Mouse (Mus musculus): ENCODE results near the gene Spry1. TPM values are rescaled to one million over a fixed set of nuclear protein-coding genes. Genes with fewer than 3 reads are reported as not detected.

Gene Spry1
- polyA plus RNA-seq, 1 experiment from 2014 or later, result 6.4 TPM

- Histone ChIP-seq H3K9me3 (ENCODE audit: control insufficient read depth, low read length) (no peaks in the 10 kb centered on the region), H3K9ac (ENCODE audit: low read depth, low read length) (no peak overlapping the region), H3K4me2 (ENCODE audit: low read length) (no peak overlapping the region), H3K36me3 (ENCODE audit: control insufficient read depth, insufficient read depth, low read length) (no peaks in the 10 kb centered on the region), H3K27ac (ENCODE audit: low read depth, low read length) (no peak overlapping the region), H3K4me1 (ENCODE audit: control insufficient read depth, insufficient read depth, low read depth, low read length) (peaks cover 3% of the 10 kb centered on the region), H3K27me3 (replicated peaks; ENCODE audit: control insufficient read depth, insufficient read depth, low read length) (no peaks in the 10 kb centered on the region), H3K4me3 (ENCODE audit: low read length) (no peak overlapping the region)
- 82% methylated on average over 6 of the region's 6 CpGs for WGBS
- ATAC-seq, result no peak
These were observed 19.9 kb downstream of the Spry1 start for GRCm38 (mm10) chr3:37659621-37660020.

- Histone ChIP-seq H3K9me3 (ENCODE audit: control insufficient read depth, low read length) (peaks cover 14% of the 10 kb centered on the region), H3K4me2 (ENCODE audit: low read length) (no peak overlapping the region), H3K9ac (ENCODE audit: low read depth, low read length) (no peak overlapping the region), H3K27me3 (replicated peaks; ENCODE audit: control insufficient read depth, insufficient read depth, low read length) (no peaks in the 10 kb centered on the region), H3K4me3 (ENCODE audit: low read length) (no peak overlapping the region), H3K4me1 (ENCODE audit: control insufficient read depth, insufficient read depth, low read depth, low read length) (no peaks in the 10 kb centered on the region), H3K27ac (ENCODE audit: low read depth, low read length) (no peak overlapping the region), H3K36me3 (ENCODE audit: control insufficient read depth, insufficient read depth, low read length) (no peaks in the 10 kb centered on the region)
- WGBS, result 11% methylated on average over 9 of the region's 9 CpGs
- ATAC-seq, result peak; percentile 86
These were observed 26.8 kb downstream of the Spry1 start for GRCm38 (mm10) chr3:37666291-37667118.

GRCm38 (mm10) chr3:37667119-37667467 lies 27.3 kb downstream of the Spry1 start:
- no peak overlapping the region for H3K4me3 ChIP-seq (ENCODE audit: low read length)
- H3K36me3 ChIP-seq (ENCODE audit: control insufficient read depth, insufficient read depth, low read length), result no peaks in the 10 kb centered on the region
- ATAC-seq, result peak; percentile 20; the same call in 1 of the 2 replicates
- H3K27me3 ChIP-seq (replicated peaks; ENCODE audit: control insufficient read depth, insufficient read depth, low read length), result no peaks in the 10 kb centered on the region
- H3K9ac ChIP-seq (ENCODE audit: low read depth, low read length), result no peak overlapping the region
- H3K27ac ChIP-seq (ENCODE audit: low read depth, low read length), result no peak overlapping the region
- 24% methylated on average over 2 of the region's 2 CpGs for WGBS
- H3K4me2 ChIP-seq (ENCODE audit: low read length), result no peak overlapping the region
- H3K9me3 ChIP-seq (ENCODE audit: control insufficient read depth, low read length), result peaks cover 14% of the 10 kb centered on the region
- H3K4me1 ChIP-seq (ENCODE audit: control insufficient read depth, insufficient read depth, low read depth, low read length), result peaks cover 2% of the 10 kb centered on the region

GRCm38 (mm10) chr3:37667736-37668135 lies 28.0 kb downstream of the Spry1 start:
- H3K4me2 ChIP-seq (ENCODE audit: low read length), result no peak overlapping the region
- no peaks in the 10 kb centered on the region for H3K27me3 ChIP-seq (replicated peaks; ENCODE audit: control insufficient read depth, insufficient read depth, low read length)
- no peak overlapping the region for H3K27ac ChIP-seq (ENCODE audit: low read depth, low read length)
- H3K4me1 ChIP-seq (ENCODE audit: control insufficient read depth, insufficient read depth, low read depth, low read length), result peaks cover 7% of the 10 kb centered on the region
- WGBS, result 33% methylated on average over 7 of the region's 7 CpGs
- H3K9ac ChIP-seq (ENCODE audit: low read depth, low read length), result no peak overlapping the region
- peaks cover 14% of the 10 kb centered on the region for H3K9me3 ChIP-seq (ENCODE audit: control insufficient read depth, low read length)
- no peak for ATAC-seq
- H3K36me3 ChIP-seq (ENCODE audit: control insufficient read depth, insufficient read depth, low read length), result no peaks in the 10 kb centered on the region
- H3K4me3 ChIP-seq (ENCODE audit: low read length), result no peak overlapping the region

GRCm38 (mm10) chr3:37668652-37669051 lies 28.9 kb downstream of the Spry1 start:
- H3K4me3 ChIP-seq (ENCODE audit: low read length), result no peak overlapping the region
- H3K4me1 ChIP-seq (ENCODE audit: control insufficient read depth, insufficient read depth, low read depth, low read length), result peaks cover 9% of the 10 kb centered on the region
- H3K36me3 ChIP-seq (ENCODE audit: control insufficient read depth, insufficient read depth, low read length), result no peaks in the 10 kb centered on the region
- ATAC-seq, result no peak
- no peak overlapping the region for H3K9ac ChIP-seq (ENCODE audit: low read depth, low read length)
- 89% methylated on average over 12 of the region's 12 CpGs for WGBS
- H3K4me2 ChIP-seq (ENCODE audit: low read length), result no peak overlapping the region
- H3K27me3 ChIP-seq (replicated peaks; ENCODE audit: control insufficient read depth, insufficient read depth, low read length), result no peaks in the 10 kb centered on the region
- no peak overlapping the region for H3K27ac ChIP-seq (ENCODE audit: low read depth, low read length)
- H3K9me3 ChIP-seq (ENCODE audit: control insufficient read depth, low read length), result peaks cover 14% of the 10 kb centered on the region

- Histone ChIP-seq H3K9ac (ENCODE audit: low read depth, low read length) (no peak overlapping the region), H3K27me3 (replicated peaks; ENCODE audit: control insufficient read depth, insufficient read depth, low read length) (no peaks in the 10 kb centered on the region), H3K4me3 (ENCODE audit: low read length) (no peak overlapping the region), H3K4me2 (ENCODE audit: low read length) (no peak overlapping the region), H3K4me1 (ENCODE audit: control insufficient read depth, insufficient read depth, low read depth, low read length) (peaks cover 12% of the 10 kb centered on the region), H3K27ac (ENCODE audit: low read depth, low read length) (no peak overlapping the region), H3K36me3 (ENCODE audit: control insufficient read depth, insufficient read depth, low read length) (no peaks in the 10 kb centered on the region), H3K9me3 (ENCODE audit: control insufficient read depth, low read length) (peaks cover 14% of the 10 kb centered on the region)
- WGBS, result 96% methylated on average over 20 of the region's 20 CpGs
- ATAC-seq, result no peak
These were observed 29.4 kb downstream of the Spry1 start for GRCm38 (mm10) chr3:37669100-37669499.

GRCm38 (mm10) chr3:37672266-37673040 lies 32.7 kb downstream of the Spry1 start:
- ATAC-seq, result 0 out of 2 replicates have a peak, but pooled peaks have one; percentile 27
- no peaks in the 10 kb centered on the region for H3K27me3 ChIP-seq (replicated peaks; ENCODE audit: control insufficient read depth, insufficient read depth, low read length)
- H3K4me1 ChIP-seq (ENCODE audit: control insufficient read depth, insufficient read depth, low read depth, low read length), result peaks cover 12% of the 10 kb centered on the region
- 10% methylated on average over 15 of the region's 15 CpGs for WGBS
- no peak overlapping the region for H3K4me2 ChIP-seq (ENCODE audit: low read length)
- H3K27ac ChIP-seq (ENCODE audit: low read depth, low read length), result no peak overlapping the region
- H3K4me3 ChIP-seq (ENCODE audit: low read length), result no peak overlapping the region
- peaks cover 14% of the 10 kb centered on the region for H3K9me3 ChIP-seq (ENCODE audit: control insufficient read depth, low read length)
- no peak overlapping the region for H3K9ac ChIP-seq (ENCODE audit: low read depth, low read length)
- no peaks in the 10 kb centered on the region for H3K36me3 ChIP-seq (ENCODE audit: control insufficient read depth, insufficient read depth, low read length)

GRCm38 (mm10) chr3:37673513-37674261 lies 33.9 kb downstream of the Spry1 start:
- 33% methylated on average over 13 of the region's 13 CpGs for whole genome bisulfite sequencing

More at GRCm38 (mm10) chr3:37673513-37674261, 33.9 kb downstream of the Spry1 start:
- Histone ChIP-seq H3K9ac (ENCODE audit: low read depth, low read length) (no peak overlapping the region), H3K4me3 (ENCODE audit: low read length) (no peak overlapping the region), H3K27ac (ENCODE audit: low read depth, low read length) (no peak overlapping the region), H3K4me1 (ENCODE audit: control insufficient read depth, insufficient read depth, low read depth, low read length) (peaks cover 12% of the 10 kb centered on the region), H3K27me3 (replicated peaks; ENCODE audit: control insufficient read depth, insufficient read depth, low read length) (no peaks in the 10 kb centered on the region), H3K4me2 (ENCODE audit: low read length) (no peak overlapping the region), H3K36me3 (ENCODE audit: control insufficient read depth, insufficient read depth, low read length) (no peaks in the 10 kb centered on the region), H3K9me3 (ENCODE audit: control insufficient read depth, low read length) (peaks cover 11% of the 10 kb centered on the region)
- ATAC-seq, result peak; percentile 81; the same call in 1 of the 2 replicates
